Mouse (Mus musculus) midbrain, embryonic 11.5 days (tissue): ENCODE data around the gene Klrg1. TPM values are rescaled to one million over a fixed set of nuclear protein-coding genes. Genes with fewer than 3 reads are reported as not detected.

Experiments
- ATAC-seq: fragments of 200-750 bp; cut with Nextera tagmentation; 2 replicates; pipeline ENCODE4 v1.8.0; 2017; ENCODE audit warnings: moderate TSS enrichment, moderate library complexity; ENCODE audit not compliant: low FRiP score
- DNase-seq: peaks from one replicate; pipeline ENCODE4 v3.0.0; 2015; ENCODE audit warnings: low spot score; ENCODE audit errors: missing footprints
- H3K27ac ChIP-seq: fragments of 300-500 bp; sonication (generic); 2 replicates; pipeline ENCODE4 v1.5.1; 2014; ENCODE audit warnings: low read depth, low read length
- H3K27me3 ChIP-seq: fragments of 300-500 bp; sonication (generic); 2 replicates; pipeline ENCODE4 v1.6.1; 2014; ENCODE audit warnings: mild to moderate bottlenecking, low read length, moderate library complexity, mixed read lengths; ENCODE audit not compliant: control insufficient read depth, insufficient read depth
- H3K36me3 ChIP-seq: fragments of 300-500 bp; sonication (generic); 2 replicates; pipeline ENCODE4 v1.6.1; 2014; ENCODE audit warnings: mild to moderate bottlenecking, low read length, moderate library complexity, mixed read lengths; ENCODE audit not compliant: control insufficient read depth, insufficient read depth
- H3K4me1 ChIP-seq: fragments of 300-500 bp; sonication (generic); 2 replicates; pipeline ENCODE4 v1.6.1; 2014; ENCODE audit warnings: low read length; ENCODE audit not compliant: control insufficient read depth, insufficient read depth
- H3K4me2 ChIP-seq: fragments of 300-500 bp; sonication (generic); 2 replicates; pipeline ENCODE4 v1.6.1; 2014; ENCODE audit warnings: mild to moderate bottlenecking, moderate library complexity
- H3K4me3 ChIP-seq: fragments of 300-500 bp; sonication (generic); 2 replicates; pipeline ENCODE4 v1.5.1; 2014; ENCODE audit warnings: low read depth, low read length
- H3K9ac ChIP-seq: fragments of 300-500 bp; sonication (generic); 2 replicates; pipeline ENCODE4 v1.6.1; 2014; ENCODE audit warnings: low read length
- H3K9me3 ChIP-seq: fragments of 300-500 bp; sonication (generic); 2 replicates; pipeline ENCODE4 v1.6.1; 2016; ENCODE audit warnings: low read length; ENCODE audit not compliant: control insufficient read depth
- WGBS: fragments of 180-500 bp; shearing (Covaris S2); extraction: QIAGEN DNeasy Blood & Tissue Kit; methylation state at CpG from one replicate; pipeline ENCODE4 v1.1.7; 2014; 5-methylcytosine and 5-hydroxymethylcytosine counted together
- polyA plus RNA-seq: library from polyadenylated mRNA; unstranded; fragments of >200 nt; fragmentation: Nextera tagmentation; extraction: Ambion mirVana; gene quantifications from 2 replicates; pipeline ENCODE4 v1.2.1, GENCODE M21; 2014

Gene Klrg1
- polyA plus RNA-seq, 1 experiment from 2014 or later = 0.31 TPM

- Histone ChIP-seq H3K9me3 (no peaks in the 10 kb centered on the region), H3K4me1 (no peaks in the 10 kb centered on the region), H3K4me2 (no peak overlapping the region), H3K27me3 (no peaks in the 10 kb centered on the region), H3K4me3 (no peak overlapping the region), H3K36me3 (no peaks in the 10 kb centered on the region), H3K9ac (no peak overlapping the region), H3K27ac (no peak overlapping the region)
- DNase-seq = no peak
- 50% methylated on average over 1 of the region's 1 CpGs for WGBS
- no peak for ATAC-seq
Observed at GRCm38 (mm10) chr6:122252146-122252545, 30.5 kb downstream of the Klrg1 start.

- Histone ChIP-seq H3K4me2 (no peak overlapping the region), H3K4me1 (no peaks in the 10 kb centered on the region), H3K9me3 (no peaks in the 10 kb centered on the region), H3K36me3 (no peaks in the 10 kb centered on the region), H3K9ac (no peak overlapping the region), H3K27ac (no peak overlapping the region), H3K27me3 (no peaks in the 10 kb centered on the region), H3K4me3 (no peak overlapping the region)
- DNase-seq (no peak), ATAC-seq (no peak)
- 87% methylated on average over 4 of the region's 4 CpGs for WGBS
Observed at GRCm38 (mm10) chr6:122250033-122250432, 32.6 kb downstream of the Klrg1 start.

Other genes starting within 250 kb of the Klrg1 start
- gene M6pr, start 25.8 kb upstream of the Klrg1 start, polyA plus RNA-seq = 89.9 and 92.4 TPM in 2 replicates
- 30.7 and 34.7 TPM in 2 replicates for gene Phc1, start 57.7 kb upstream of the Klrg1 start, polyA plus RNA-seq
- gene Rimklb, start 215.9 kb upstream of the Klrg1 start, polyA plus RNA-seq = 67.4 and 70.1 TPM in 2 replicates
- 0.75 and 0.77 TPM in 2 replicates for gene Mfap5, start 223.0 kb upstream of the Klrg1 start, polyA plus RNA-seq